Mouse (Mus musculus): ENCODE measurements around the gene Mgat4b. TPM values are rescaled to one million over a fixed set of nuclear protein-coding genes. Genes with fewer than 3 reads are reported as not detected.

The Mgat4b gene
- polyA plus RNA-seq, 1 experiment: not detected

GRCm38 (mm10) chr11:50197500-50197899 is 13.2 kb upstream of the Mgat4b start:
- Histone ChIP-seq H3K4me1 (ENCODE audit: control insufficient read depth, insufficient read depth, low read length) (no peaks in the 10 kb centered on the region), H3K27ac (ENCODE audit: insufficient read depth, low read depth, low read length) (no peak overlapping the region), H3K4me3 (ENCODE audit: insufficient read depth, low read depth, low read length) (no peak overlapping the region)
- TF ChIP-seq CTCF (IDR thresholded peaks at IDR 0.05; ENCODE audit: insufficient read depth, low read depth, low read length) (no peak), POLR2A (IDR thresholded peaks at IDR 0.05; ENCODE audit: insufficient read depth, low read depth, low read length) (no peak)
- 90% methylated on average over 4 of the region's 4 CpGs for whole genome bisulfite sequencing

- TF ChIP-seq POLR2A (IDR thresholded peaks at IDR 0.05; ENCODE audit: insufficient read depth, low read depth, low read length): no peak
- no peak for TF ChIP-seq CTCF (IDR thresholded peaks at IDR 0.05; ENCODE audit: insufficient read depth, low read depth, low read length)
- Histone ChIP-seq H3K4me1 (ENCODE audit: control insufficient read depth, insufficient read depth, low read length) (0 out of 2 replicates have a peak, but pooled peaks cover under 1% of the 10 kb centered on the region), H3K27ac (ENCODE audit: insufficient read depth, low read depth, low read length) (no peak overlapping the region), H3K4me3 (ENCODE audit: insufficient read depth, low read depth, low read length) (no peak overlapping the region)
- 71% methylated on average over 3 of the region's 5 CpGs for WGBS
Observed at GRCm38 (mm10) chr11:50198219-50198846, 12.4 kb upstream of the Mgat4b start.

DNA sequence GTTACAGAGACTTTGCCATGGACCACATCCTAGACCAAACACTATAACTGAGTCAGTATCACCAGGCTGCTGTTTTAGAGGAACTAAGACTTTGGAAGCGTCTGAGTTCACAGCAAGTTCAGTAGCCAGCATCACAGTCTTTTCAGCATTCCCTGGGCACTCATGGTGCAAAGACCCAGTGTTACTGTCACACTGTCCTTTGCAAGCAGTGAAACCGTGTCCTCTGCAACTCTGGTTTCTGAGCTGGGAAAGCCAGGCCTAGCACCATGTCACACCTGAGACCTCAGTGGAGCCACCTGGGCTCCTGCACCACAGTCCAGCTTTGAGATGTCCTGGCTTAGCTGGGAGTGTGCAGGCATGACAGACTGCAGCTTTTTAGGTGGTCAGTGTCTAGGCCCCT is 11.8 kb upstream of the Mgat4b start:
- Histone ChIP-seq H3K27ac (ENCODE audit: insufficient read depth, low read depth, low read length) (no peak overlapping the region), H3K4me1 (ENCODE audit: control insufficient read depth, insufficient read depth, low read length) (0 out of 2 replicates have a peak, but pooled peaks cover 4% of the 10 kb centered on the region), H3K4me3 (ENCODE audit: insufficient read depth, low read depth, low read length) (no peak overlapping the region)
- 92% methylated on average over 2 of the region's 2 CpGs for WGBS
- TF ChIP-seq CTCF (IDR thresholded peaks at IDR 0.05; ENCODE audit: insufficient read depth, low read depth, low read length) (no peak), POLR2A (IDR thresholded peaks at IDR 0.05; ENCODE audit: insufficient read depth, low read depth, low read length) (no peak)

GRCm38 (mm10) chr11:50200613-50201012 is 10.1 kb upstream of the Mgat4b start:
- H3K4me1 ChIP-seq (ENCODE audit: control insufficient read depth, insufficient read depth, low read length): peaks cover 10% of the 10 kb centered on the region; the same call in 1 of the 2 replicates
- WGBS: 67% methylated on average over 8 of the region's 8 CpGs
- H3K27ac ChIP-seq (ENCODE audit: insufficient read depth, low read depth, low read length): no peak overlapping the region
- no peak overlapping the region for H3K4me3 ChIP-seq (ENCODE audit: insufficient read depth, low read depth, low read length)
- TF ChIP-seq POLR2A (IDR thresholded peaks at IDR 0.05; ENCODE audit: insufficient read depth, low read depth, low read length): no peak
- TF ChIP-seq CTCF (IDR thresholded peaks at IDR 0.05; ENCODE audit: insufficient read depth, low read depth, low read length): no peak

DNA sequence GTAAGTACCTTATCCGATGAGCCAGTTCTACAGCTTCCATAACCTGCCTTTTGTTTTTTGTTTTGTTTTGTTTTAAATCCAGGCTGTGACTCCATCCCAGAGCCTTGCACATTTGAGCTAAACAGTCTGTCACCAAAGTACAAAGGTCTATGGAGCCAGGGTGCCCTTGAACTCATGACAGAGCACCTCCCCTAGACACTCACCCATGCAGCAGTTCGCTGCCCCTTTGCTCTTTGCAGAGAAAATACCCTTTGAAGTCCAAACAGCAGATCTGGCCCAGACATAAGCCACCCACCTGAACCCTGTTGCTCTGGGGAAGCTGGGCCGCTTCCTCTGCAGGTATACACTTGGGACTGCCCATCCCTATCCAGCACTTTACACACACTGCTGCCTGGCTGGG is 9.1 kb upstream of the Mgat4b start:
- peaks cover 10% of the 10 kb centered on the region; the same call in 1 of the 2 replicates for H3K4me1 ChIP-seq (ENCODE audit: control insufficient read depth, insufficient read depth, low read length)

DNA sequence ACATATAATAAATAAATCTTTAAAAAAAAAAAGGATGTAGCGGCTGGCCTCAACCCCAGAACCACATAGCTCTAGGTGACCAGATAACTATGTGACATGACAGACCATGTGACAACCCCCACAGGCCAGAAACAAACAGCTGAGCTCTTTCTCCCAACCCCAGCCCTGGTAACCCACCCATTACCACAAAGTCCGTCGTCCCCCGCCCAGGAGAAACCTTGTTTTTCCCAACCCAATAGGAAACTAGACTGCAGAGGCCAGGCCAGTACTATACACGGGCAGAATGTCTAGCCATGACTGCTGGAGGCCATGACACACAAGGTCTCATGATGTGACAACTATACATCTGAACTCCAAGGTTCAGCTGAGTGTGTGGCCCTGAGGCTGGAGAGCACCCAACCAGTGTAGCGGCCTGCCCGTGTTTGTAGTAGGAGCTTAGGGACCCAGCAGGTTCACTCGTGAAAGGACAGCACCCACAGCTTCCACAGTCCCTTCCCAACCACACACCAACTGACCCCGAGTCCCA is 7.3 kb upstream of the Mgat4b start:
- Histone ChIP-seq H3K27ac (ENCODE audit: insufficient read depth, low read depth, low read length) (no peak overlapping the region), H3K4me3 (ENCODE audit: insufficient read depth, low read depth, low read length) (no peak overlapping the region), H3K4me1 (ENCODE audit: control insufficient read depth, insufficient read depth, low read length) (peaks cover 19% of the 10 kb centered on the region)
- TF ChIP-seq POLR2A (IDR thresholded peaks at IDR 0.05; ENCODE audit: insufficient read depth, low read depth, low read length) (no peak), CTCF (IDR thresholded peaks at IDR 0.05; ENCODE audit: insufficient read depth, low read depth, low read length) (no peak)
- 95% methylated on average over 9 of the region's 9 CpGs for WGBS

More for the DNA sequence above, 9.1 kb upstream of the Mgat4b start:
- Histone ChIP-seq H3K4me3 (ENCODE audit: insufficient read depth, low read depth, low read length) (no peak overlapping the region), H3K27ac (ENCODE audit: insufficient read depth, low read depth, low read length) (no peak overlapping the region)
- TF ChIP-seq POLR2A (IDR thresholded peaks at IDR 0.05; ENCODE audit: insufficient read depth, low read depth, low read length) (no peak), CTCF (IDR thresholded peaks at IDR 0.05; ENCODE audit: insufficient read depth, low read depth, low read length) (no peak)
- WGBS: 90% methylated on average over 3 of the region's 3 CpGs

DNA sequence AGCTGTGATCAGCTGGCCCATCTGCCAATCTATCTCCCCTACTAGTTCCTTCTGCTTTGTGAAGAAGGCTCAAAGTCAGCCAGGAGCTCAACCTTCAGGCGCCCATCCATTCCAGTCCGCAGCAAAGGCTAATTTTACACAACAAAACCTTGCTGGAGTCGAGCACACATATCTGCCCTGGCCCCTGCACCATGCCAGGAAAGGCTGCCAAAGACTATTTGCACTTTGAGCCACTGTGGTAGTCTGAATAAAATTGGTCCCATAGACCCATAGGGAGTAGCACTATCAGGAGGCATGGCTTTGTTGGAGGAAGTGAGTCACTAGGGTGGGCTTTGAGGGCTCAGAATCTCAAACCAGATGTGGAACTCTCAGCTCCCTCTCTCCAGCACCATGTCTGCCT is 5.3 kb upstream of the Mgat4b start:
- Histone ChIP-seq H3K27ac (ENCODE audit: insufficient read depth, low read depth, low read length) (no peak overlapping the region), H3K4me3 (ENCODE audit: insufficient read depth, low read depth, low read length) (no peak overlapping the region), H3K4me1 (ENCODE audit: control insufficient read depth, insufficient read depth, low read length) (peaks cover 19% of the 10 kb centered on the region)
- 27% methylated on average over 3 of the region's 3 CpGs for WGBS
- TF ChIP-seq POLR2A (IDR thresholded peaks at IDR 0.05; ENCODE audit: insufficient read depth, low read depth, low read length): no peak
- TF ChIP-seq CTCF (IDR thresholded peaks at IDR 0.05; ENCODE audit: insufficient read depth, low read depth, low read length): no peak

- H3K27ac ChIP-seq (ENCODE audit: insufficient read depth, low read depth, low read length): no peak overlapping the region
- 79% methylated on average over 2 of the region's 2 CpGs for WGBS
- TF ChIP-seq CTCF (IDR thresholded peaks at IDR 0.05; ENCODE audit: insufficient read depth, low read depth, low read length) (no peak), POLR2A (IDR thresholded peaks at IDR 0.05; ENCODE audit: insufficient read depth, low read depth, low read length) (no peak)
- no peak overlapping the region for H3K4me3 ChIP-seq (ENCODE audit: insufficient read depth, low read depth, low read length)
- H3K4me1 ChIP-seq (ENCODE audit: control insufficient read depth, insufficient read depth, low read length): peaks cover 22% of the 10 kb centered on the region
Observed at GRCm38 (mm10) chr11:50206037-50206436, 4.7 kb upstream of the Mgat4b start.

- Histone ChIP-seq H3K27ac (ENCODE audit: insufficient read depth, low read depth, low read length) (no peak overlapping the region), H3K4me1 (ENCODE audit: control insufficient read depth, insufficient read depth, low read length) (peaks cover 25% of the 10 kb centered on the region), H3K4me3 (ENCODE audit: insufficient read depth, low read depth, low read length) (no peak overlapping the region)
- 92% methylated on average over 14 of the region's 14 CpGs for WGBS
- TF ChIP-seq CTCF (IDR thresholded peaks at IDR 0.05; ENCODE audit: insufficient read depth, low read depth, low read length) (no peak), POLR2A (IDR thresholded peaks at IDR 0.05; ENCODE audit: insufficient read depth, low read depth, low read length) (no peak)
Observed at GRCm38 (mm10) chr11:50207344-50207743, 3.3 kb upstream of the Mgat4b start.

All from olfactory bulb, adult 2 months (tissue).